Mouse (Mus musculus): ENCODE results near the gene Dpp9.

- TF ChIP-seq CTCF (IDR thresholded peaks at IDR 0.05; ENCODE audit: control insufficient read depth, insufficient read depth, insufficient read length) (no peak), FOSL1 (IDR thresholded peaks at IDR 0.05; ENCODE audit: insufficient read depth, low read length, poor library complexity, severe bottlenecking) (no peak), MYOG (IDR thresholded peaks at IDR 0.05; ENCODE audit: control insufficient read depth, extremely low read depth, insufficient read length) (no peak), MAX (IDR thresholded peaks at IDR 0.05) (no peak), MYOD1 (IDR thresholded peaks at IDR 0.05; ENCODE audit: control insufficient read depth, insufficient read length, low read depth) (no peak), USF1 (IDR thresholded peaks at IDR 0.05; ENCODE audit: low read depth) (no peak)
Observed at GRCm38 (mm10) chr17:56169830-56170229, 48.9 kb downstream of the Dpp9 start.

Measured in C2C12 (cell line).